Mouse (Mus musculus) gonadal fat pad, adult 2 months (tissue): Measurements from ENCODE around the gene Lhfpl3. TPM values are rescaled to one million over a fixed set of nuclear protein-coding genes. Genes with fewer than 3 reads are reported as not detected.

Experiments used
- DNase-seq: peaks from one replicate; pipeline ENCODE4 v3.0.0-alpha.2; 2012; ENCODE audit warnings: low read depth
- polyA plus RNA-seq: library from polyadenylated mRNA; depleted of rRNA; stranded (reverse); fragments of >200 nt; gene quantifications from 2 replicates; pipeline ENCODE4 v1.2.3, GENCODE M21; 2012

Gene Lhfpl3
- polyA plus RNA-seq, 1 experiment: not detected

DNA sequence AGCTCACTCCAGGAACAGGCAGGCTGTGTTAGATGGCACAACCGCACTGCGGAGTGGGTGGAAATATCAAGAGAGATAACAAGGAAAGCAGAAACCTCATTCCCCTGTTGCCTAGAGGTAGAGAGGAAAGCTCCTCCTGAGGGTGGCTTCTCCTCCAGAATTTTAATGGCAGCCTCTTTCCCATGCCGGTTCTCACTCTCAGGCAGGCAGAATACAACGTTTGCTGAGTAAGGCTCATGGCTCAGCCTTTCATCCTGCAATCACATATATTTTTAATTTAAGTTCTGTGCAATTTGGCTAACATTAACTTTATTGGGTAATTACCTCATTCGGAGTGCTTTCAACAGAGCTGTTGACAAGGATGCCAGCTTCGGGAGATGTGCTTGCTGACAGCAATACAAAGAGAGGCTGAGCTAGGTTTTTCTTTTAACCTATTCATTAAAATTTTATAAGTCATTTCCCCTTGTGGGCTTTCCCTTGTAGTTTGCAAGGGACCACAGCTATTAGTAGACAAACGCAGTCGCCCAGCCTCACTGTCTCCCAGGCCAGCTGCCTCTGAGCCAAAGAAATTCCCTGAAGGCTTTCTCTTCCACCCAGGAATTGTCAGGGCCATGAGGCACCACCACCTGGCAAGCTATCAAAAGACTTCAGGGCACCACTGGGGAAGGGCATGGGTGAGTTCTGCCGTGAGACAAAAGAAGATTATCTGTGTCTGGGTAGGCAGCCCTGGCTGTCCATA, 394.5 kb downstream of the Lhfpl3 start:
- no peak for DNase-seq

- no peak for DNase-seq
Measured at GRCm38 (mm10) chr5:23153210-23153609, 407.4 kb downstream of the Lhfpl3 start.

DNA sequence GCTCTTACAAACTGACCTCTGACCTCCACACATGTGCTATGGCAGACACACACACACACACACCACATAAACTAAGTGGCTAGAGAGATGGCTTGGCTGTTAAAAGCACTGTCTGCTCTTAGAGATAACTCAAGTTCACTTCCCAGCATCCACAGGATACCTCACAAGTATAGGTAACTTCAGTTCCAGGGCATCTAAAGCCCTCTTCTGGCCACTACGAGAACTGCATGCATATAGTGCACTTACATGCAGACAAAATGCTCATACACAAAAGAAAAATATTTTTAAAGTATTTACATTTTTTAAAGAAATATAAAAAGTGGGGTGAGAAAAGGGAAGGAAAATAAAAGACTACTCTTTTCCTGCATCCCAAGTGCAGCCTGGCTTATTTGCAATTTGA, 408.6 kb downstream of the Lhfpl3 start:
- DNase-seq: no peak

DNA sequence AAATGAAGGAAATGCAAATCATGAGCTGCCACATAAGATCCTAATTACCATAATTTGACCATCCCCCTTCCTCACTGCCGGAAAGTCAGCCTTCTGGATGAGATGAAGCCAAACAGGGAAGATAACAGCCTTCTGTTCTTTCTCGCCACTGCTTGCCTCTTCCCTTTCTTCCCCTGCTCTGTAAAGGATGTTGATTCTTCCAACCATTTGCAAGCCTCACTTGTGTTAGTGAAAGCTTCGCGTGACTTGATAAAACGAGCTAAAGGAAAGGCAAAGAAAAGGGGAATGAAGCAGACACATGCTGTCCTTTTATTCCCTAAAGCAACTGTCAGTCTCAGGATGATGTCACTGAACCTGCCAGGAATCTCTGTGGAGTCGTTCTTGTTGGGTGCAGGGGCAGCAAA, 420.1 kb downstream of the Lhfpl3 start:
- DNase-seq: no peak

- DNase-seq: no peak
Measured at GRCm38 (mm10) chr5:23166658-23167057, 420.8 kb downstream of the Lhfpl3 start.

DNA sequence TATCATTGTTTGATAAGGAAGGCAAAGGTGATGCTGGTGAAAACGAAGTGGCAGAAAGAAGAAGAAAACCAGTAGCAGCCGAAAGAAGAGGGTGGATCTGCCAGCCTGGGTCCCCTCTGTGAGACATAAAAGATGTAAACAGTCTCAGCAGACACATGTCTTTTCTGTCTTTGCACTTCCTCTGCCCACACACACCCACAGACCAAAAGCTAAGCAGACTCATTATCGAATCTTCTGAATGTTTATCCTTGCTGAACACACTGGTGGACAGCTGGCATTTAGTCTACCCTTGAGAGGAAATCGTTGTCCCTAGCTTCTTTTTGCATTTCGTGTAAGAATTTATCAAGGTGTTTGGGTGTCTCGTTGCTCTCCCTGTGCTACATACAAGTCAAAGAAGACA, 443.8 kb downstream of the Lhfpl3 start:
- DNase-seq: no peak

- DNase-seq: no peak
Measured at GRCm38 (mm10) chr5:23196879-23197278, 451.0 kb downstream of the Lhfpl3 start.

DNA sequence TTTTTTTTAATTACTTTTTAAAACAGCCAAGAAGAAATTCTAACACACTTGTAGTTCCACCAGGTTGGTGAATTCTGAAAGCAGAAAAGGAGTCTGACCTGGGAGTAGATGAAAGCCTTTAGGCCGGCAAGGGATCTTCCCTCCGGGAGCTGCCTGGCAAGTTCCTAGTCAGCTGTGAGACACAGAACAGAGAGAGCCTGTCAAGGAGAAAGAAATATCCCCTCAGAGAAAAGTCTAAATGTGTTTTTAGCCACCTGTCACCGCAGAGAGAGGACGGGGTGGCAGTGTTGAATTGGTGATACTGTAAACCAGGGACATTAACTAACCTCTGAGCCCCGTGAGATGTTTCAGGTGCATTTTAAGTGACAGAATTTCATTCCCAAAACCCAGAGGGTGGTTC, 467.2 kb downstream of the Lhfpl3 start:
- DNase-seq: no peak

- no peak for DNase-seq
Measured at GRCm38 (mm10) chr5:23214646-23215045, 468.8 kb downstream of the Lhfpl3 start.

- no peak for DNase-seq
Measured at GRCm38 (mm10) chr5:23219655-23220054, 473.8 kb downstream of the Lhfpl3 start.

GRCm38 (mm10) chr5:23224759-23225536, 479.1 kb downstream of the Lhfpl3 start:
- DNase-seq: no peak

DNA sequence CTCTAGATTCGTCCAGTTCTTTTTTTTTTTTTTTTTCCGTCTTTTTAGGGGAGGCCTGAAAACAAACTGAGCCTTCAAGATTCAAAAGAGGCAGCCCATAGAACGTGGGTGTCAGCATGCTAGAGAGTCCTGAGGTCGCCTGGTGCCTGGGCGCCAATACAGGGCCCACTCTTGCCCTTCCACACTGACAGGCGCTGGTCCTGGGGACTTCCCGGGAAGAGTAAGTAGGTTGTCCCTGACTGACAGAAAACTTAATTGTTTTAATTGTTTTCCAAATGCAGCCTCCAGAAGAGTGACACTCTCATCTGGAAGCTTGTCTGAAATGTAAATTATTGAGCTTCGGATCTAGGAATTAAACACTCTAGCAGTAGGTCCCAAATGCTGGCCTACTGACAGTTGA, 479.8 kb downstream of the Lhfpl3 start:
- DNase-seq: no peak

- no peak for DNase-seq
Measured at GRCm38 (mm10) chr5:23226753-23227152, 480.9 kb downstream of the Lhfpl3 start.

- no peak for DNase-seq
Measured at GRCm38 (mm10) chr5:23246974-23247373, 501.1 kb downstream of the Lhfpl3 start.

DNA sequence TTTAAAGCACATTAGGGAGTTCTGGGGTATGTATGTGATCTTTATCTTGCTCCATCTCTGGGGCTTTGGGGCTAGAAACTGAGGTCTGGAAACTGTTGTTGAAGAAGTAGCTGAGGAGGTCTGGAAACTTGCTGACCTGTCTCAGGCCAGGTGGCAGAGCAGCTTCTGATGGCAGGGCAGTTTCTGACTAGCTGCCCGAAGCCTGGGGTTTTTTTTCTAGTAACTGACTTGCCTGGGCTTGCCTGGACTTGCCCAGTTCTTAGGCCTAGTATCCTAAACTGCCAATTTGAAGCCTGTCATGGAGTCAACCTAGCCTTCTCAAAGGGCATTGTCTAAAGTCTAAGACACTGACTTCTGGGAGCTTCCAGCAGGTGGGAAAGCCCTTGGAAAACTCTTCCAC, 501.9 kb downstream of the Lhfpl3 start:
- DNase-seq: no peak

- no peak for DNase-seq
Measured at GRCm38 (mm10) chr5:23248303-23248702, 502.4 kb downstream of the Lhfpl3 start.

GRCm38 (mm10) chr5:23249896-23250875, 504.3 kb downstream of the Lhfpl3 start:
- DNase-seq: no peak

DNA sequence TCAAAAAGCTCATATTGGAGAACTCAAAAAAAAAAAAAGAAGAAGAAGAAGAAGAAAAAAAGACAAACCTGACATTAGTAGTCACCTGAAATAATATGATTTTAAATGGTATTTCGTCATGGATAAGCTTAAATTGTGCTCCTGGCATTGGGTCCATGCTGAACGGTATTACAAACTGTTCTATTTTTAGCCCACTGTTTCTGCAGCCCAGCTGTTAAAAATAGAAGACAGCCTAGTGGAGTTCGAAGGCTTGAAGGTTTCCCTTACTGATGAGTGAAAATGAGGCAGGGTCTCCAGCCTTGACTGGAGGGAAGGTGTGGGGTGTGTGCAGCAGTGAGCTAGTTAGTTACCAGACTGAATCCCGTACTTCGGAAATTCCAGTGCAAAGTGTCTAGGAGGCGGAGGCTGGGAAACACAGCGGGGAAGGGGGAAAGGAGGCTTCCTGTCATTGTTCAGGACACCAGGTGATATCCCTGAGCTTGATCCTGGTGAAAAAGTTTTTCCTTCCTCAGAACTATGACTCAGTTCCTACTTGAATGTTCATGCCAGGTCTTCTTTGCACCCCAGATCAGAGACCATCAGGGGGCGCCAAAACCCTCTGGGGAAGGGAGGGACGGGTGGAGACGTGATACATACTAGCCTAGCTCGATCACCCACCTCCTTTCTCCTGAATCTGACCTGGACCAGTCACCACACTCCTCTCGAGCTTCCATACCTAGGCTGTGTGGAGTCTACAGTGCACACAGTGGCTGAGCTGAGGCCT, 505.8 kb downstream of the Lhfpl3 start:
- no peak for DNase-seq

GRCm38 (mm10) chr5:23255816-23256418, 510.1 kb downstream of the Lhfpl3 start:
- peak; percentile 51 for DNase-seq

DNA sequence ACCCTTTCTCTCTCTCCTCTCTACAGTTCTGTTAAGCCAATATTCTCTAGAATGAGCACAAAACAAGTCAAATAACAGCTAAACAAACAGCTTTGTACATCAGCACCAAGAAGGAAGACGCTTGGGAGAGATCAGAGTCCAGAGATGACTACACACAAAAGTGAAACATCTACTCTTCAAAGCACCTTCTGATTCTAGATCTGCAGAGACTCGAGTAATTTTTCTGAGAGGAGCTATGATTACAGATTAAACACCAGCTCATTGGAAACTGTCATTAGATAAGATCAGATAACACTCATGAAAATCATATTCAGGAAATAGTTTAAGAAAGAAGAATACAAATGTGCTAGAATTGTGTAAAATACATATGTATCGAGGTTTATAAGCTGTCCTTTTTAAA, 527.5 kb downstream of the Lhfpl3 start:
- DNase-seq: no peak

- DNase-seq: no peak
Measured at GRCm38 (mm10) chr5:23279364-23279763, 533.5 kb downstream of the Lhfpl3 start.
